Mouse (Mus musculus) CH12.LX (cell line): Measurements from ENCODE around the gene 4933427D14Rik. TPM values are rescaled to one million over a fixed set of nuclear protein-coding genes. Genes with fewer than 3 reads are reported as not detected.

Experiments
- DNase-seq: peaks from one replicate; pipeline ENCODE4 v3.0.0-alpha.2; 2013; ENCODE audit errors: extremely low read depth
- H3K27ac ChIP-seq: 2 replicates; pipeline ENCODE4 v1.5.1; 2012; ENCODE audit warnings: low read depth, mild to moderate bottlenecking, control low read depth, moderate library complexity; ENCODE audit not compliant: insufficient read depth
- H3K27me3 ChIP-seq: replicated peaks from 2 replicates; pipeline ENCODE3; 2012; ENCODE audit warnings: inconsistent platforms
- H3K36me3 ChIP-seq, 2 experiments: replicated peaks in 1 of 2; 2 replicates each; pipeline versions ENCODE3 to v1.6.1; 2012; ENCODE audit warnings: inconsistent platforms in 1 of 2, low read length in 1 of 2, mild to moderate bottlenecking in 1 of 2, mixed read lengths in 1 of 2, moderate library complexity in 1 of 2; ENCODE audit not compliant: control insufficient read depth in 1 of 2, insufficient read depth in 1 of 2
- H3K4me1 ChIP-seq, 2 experiments: 2 replicates each; pipeline ENCODE4 v1.6.1; 2012; ENCODE audit warnings: inconsistent platforms in 1 of 2, moderate library complexity in 1 of 2; ENCODE audit not compliant: insufficient read depth in 2 of 2, control insufficient read depth in 1 of 2
- H3K4me2 ChIP-seq: 2 replicates; pipeline ENCODE4 v1.6.1; 2012; ENCODE audit warnings: low read depth, mild to moderate bottlenecking, control low read depth; ENCODE audit not compliant: poor library complexity, insufficient read depth, severe bottlenecking
- H3K4me3 ChIP-seq, 3 experiments: fragments of 150-350 bp in 1 of 3; sonication (generic) in 1 of 3; replicated peaks in 1 of 3; 2 replicates each; pipeline versions ENCODE3 to v1.5.1; 2011 to 2012; ENCODE audit warnings: low read depth in 2 of 3, low read length in 2 of 3, mild to moderate bottlenecking in 2 of 3, moderate library complexity in 2 of 3, control low read depth in 1 of 3, improper control_type of control experiment in 1 of 3, inconsistent platforms in 1 of 3, mixed read lengths in 1 of 3; ENCODE audit not compliant: poor library complexity in 1 of 3
- H3K79me2 ChIP-seq: replicated peaks from 2 replicates; pipeline ENCODE4 v1.6.1; 2012; ENCODE audit warnings: mild to moderate bottlenecking, moderate library complexity; ENCODE audit not compliant: control insufficient read depth, poor library complexity, insufficient read depth, severe bottlenecking; ENCODE audit errors: extremely low read depth
- H3K9ac ChIP-seq: 2 replicates; pipeline ENCODE4 v1.6.1; 2012; ENCODE audit warnings: low read depth, mild to moderate bottlenecking, control low read depth, moderate library complexity; ENCODE audit not compliant: insufficient read depth
- H3K9me3 ChIP-seq: replicated peaks from 2 replicates; pipeline ENCODE3; 2012; ENCODE audit warnings: low read length, inconsistent platforms, mixed read lengths
- CHD1 ChIP-seq: IDR thresholded peaks from 2 replicates; pipeline ENCODE4 v1.6.1; 2012; ENCODE audit warnings: low read depth, low read length, improper control_type of control experiment, inconsistent platforms
- E2F4 ChIP-seq: IDR thresholded peaks from 2 replicates; pipeline ENCODE4 v1.6.1; 2011; ENCODE audit warnings: low read depth, low read length, improper control_type of control experiment; ENCODE audit not compliant: insufficient replicate concordance
- ELF1 ChIP-seq: IDR thresholded peaks from 2 replicates; pipeline ENCODE4 v1.6.1; 2014; ENCODE audit warnings: low read depth, mild to moderate bottlenecking, inconsistent platforms, low read length, improper control_type of control experiment
- GABPA ChIP-seq: IDR thresholded peaks from 2 replicates; pipeline ENCODE4 v1.6.1; 2012; ENCODE audit warnings: low read depth, low read length, improper control_type of control experiment, inconsistent platforms; ENCODE audit not compliant: insufficient replicate concordance
- HCFC1 ChIP-seq: IDR thresholded peaks from 2 replicates; pipeline ENCODE4 v1.6.1; 2012; ENCODE audit warnings: low read depth, mild to moderate bottlenecking, inconsistent platforms, low read length, improper control_type of control experiment
- MAZ ChIP-seq: IDR thresholded peaks from 2 replicates; pipeline ENCODE4 v1.6.1; 2012; ENCODE audit warnings: low read depth, mild to moderate bottlenecking, inconsistent platforms, low read length, improper control_type of control experiment, moderate library complexity
- MYC ChIP-seq: IDR thresholded peaks from 2 replicates; pipeline ENCODE4 v1.6.1; 2011; ENCODE audit warnings: low read depth, mild to moderate bottlenecking, improper control_type of control experiment, low read length
- POLR2A ChIP-seq: IDR thresholded peaks from 2 replicates; pipeline ENCODE4 v1.6.1; 2011; ENCODE audit warnings: low read depth, mild to moderate bottlenecking, improper control_type of control experiment, low read length
- RAD21 ChIP-seq: IDR thresholded peaks from 2 replicates; pipeline ENCODE4 v1.6.1; 2011; ENCODE audit warnings: low read depth, mild to moderate bottlenecking, low read length, improper control_type of control experiment, moderate library complexity
- ZKSCAN1 ChIP-seq: IDR thresholded peaks from 2 replicates; pipeline ENCODE4 v1.6.1; 2012; ENCODE audit warnings: low read depth, inconsistent platforms, low read length, improper control_type of control experiment, borderline replicate concordance
- ZNF384 ChIP-seq: IDR thresholded peaks from 2 replicates; pipeline ENCODE4 v1.6.1; 2012; ENCODE audit warnings: low read depth, low read length, improper control_type of control experiment, inconsistent platforms
- dilution Hi-C: fragments of 300-500 bp; cut with MboI; formaldehyde crosslinking; loops from 2 replicates; pipeline ENCODE4 v1.14.3; 2020; ENCODE audit warnings: low sequenced_read_pairs; ENCODE audit not compliant: extremely low pct_unique_long_range_greater_than_20kb, extremely low pct_ligation_motif_present
- in situ Hi-C: fragments of 300-500 bp; cut with MboI; formaldehyde crosslinking; loops from 3 replicates; pipeline ENCODE4 v1.14.3; 2019; ENCODE audit warnings: low sequenced_read_pairs, low pct_ligation_motif_present, low pct_unique_long_range_greater_than_20kb, mixed read lengths
- polyA plus RNA-seq: library from polyadenylated mRNA; unstranded; fragments of >175 nt; gene quantifications from 2 replicates; pipeline ENCODE4 v1.2.1, GENCODE M21; 2012; ENCODE audit warnings: low read depth; ENCODE audit not compliant: insufficient read length
- total RNA-seq, 2 experiments: library from RNA; depleted of rRNA; stranded (reverse); fragments of 300-350 nt in 1 of 2; fragments of >200 nt in 1 of 2; gene quantifications; 2 replicates each; pipeline ENCODE4 v1.2.3; 2012 to 2014

4933427D14Rik gene
- total and polyA plus RNA-seq, 3 experiments: 6.8 to 9.3 (median 7.8) TPM

DNA sequence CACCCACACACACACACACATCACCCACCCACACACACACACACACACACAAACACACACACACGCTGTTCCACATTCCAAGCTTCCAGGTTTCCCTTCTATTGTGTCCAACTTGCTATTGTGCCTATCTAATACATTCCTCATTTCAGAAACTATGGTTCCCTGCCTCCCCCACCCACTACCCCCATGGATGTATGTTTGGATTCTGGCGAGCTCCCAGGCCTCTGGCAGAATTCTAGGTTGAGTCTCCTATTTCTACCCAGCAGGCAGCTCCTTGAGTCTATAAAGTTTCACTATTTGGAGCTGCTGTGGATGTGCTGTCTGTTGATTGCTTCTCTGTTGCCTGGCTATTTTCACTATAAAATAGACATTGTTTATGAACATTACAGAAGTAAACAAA is 50.6 kb downstream of the 4933427D14Rik start:
- Histone ChIP-seq H3K36me3 (peaks cover 30 to 81% of the 10 kb centered on the region in 2 experiments), H3K27me3 (no peaks in the 10 kb centered on the region), H3K4me2 (no peak overlapping the region), H3K9me3 (no peaks in the 10 kb centered on the region), H3K9ac (no peak overlapping the region), H3K4me1 (peaks cover 0 to 8% of the 10 kb centered on the region in 2 experiments; a peak in 2 of 4 replicates), H3K79me2 (no peaks in the 10 kb centered on the region), H3K4me3 (no peak overlapping the region), H3K27ac (no peak overlapping the region)
- no peak for DNase-seq
- dilution Hi-C loops (no loop called here), in situ Hi-C loops (no loop called here)
- TF ChIP-seq ZNF384 (no peak), MYC (no peak), POLR2A (no peak), RAD21 (no peak), HCFC1 (no peak), CHD1 (no peak), GABPA (no peak)

DNA sequence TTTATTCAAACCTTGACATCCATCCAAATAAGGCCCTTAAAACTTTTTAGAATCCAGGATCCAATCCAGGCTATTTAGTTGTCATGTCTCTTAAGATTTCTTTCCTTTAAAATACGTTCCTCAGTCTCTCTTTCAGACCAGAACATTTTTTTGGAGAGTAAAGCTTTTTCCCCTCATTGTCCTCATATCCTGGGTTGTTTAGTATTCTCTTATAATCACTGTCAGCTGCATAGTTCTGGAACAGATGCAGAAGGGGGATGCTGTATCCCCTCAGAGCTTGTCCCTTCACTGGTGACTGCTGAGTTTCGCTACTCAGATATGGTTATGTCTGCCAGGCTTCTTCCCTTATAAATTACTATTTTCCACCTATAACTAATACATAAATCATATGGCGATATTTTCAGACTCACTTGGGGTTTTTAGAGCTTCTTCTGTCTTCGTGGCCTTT is 51.3 kb downstream of the 4933427D14Rik start:
- no peaks in the 10 kb centered on the region for H3K9me3 ChIP-seq
- in situ Hi-C loops (no loop called here), dilution Hi-C loops (no loop called here)
- no peak overlapping the region for H3K9ac ChIP-seq
- H3K27me3 ChIP-seq: no peaks in the 10 kb centered on the region
- no peaks in the 10 kb centered on the region for H3K79me2 ChIP-seq
- no peak for DNase-seq
- peaks cover 30 to 83% of the 10 kb centered on the region in 2 experiments for H3K36me3 ChIP-seq
- no peak for TF ChIP-seq E2F4
- no peak for TF ChIP-seq ELF1
- no peak for TF ChIP-seq RAD21
- no peak for TF ChIP-seq ZKSCAN1
- no peak for TF ChIP-seq GABPA
- TF ChIP-seq HCFC1: no peak
- TF ChIP-seq MAZ: no peak
- TF ChIP-seq POLR2A: no peak
- H3K4me1 ChIP-seq: peaks cover 0 to 8% of the 10 kb centered on the region in 2 experiments; a peak in 2 of 4 replicates
- no peak overlapping the region for H3K4me2 ChIP-seq
- no peak overlapping the region for H3K4me3 ChIP-seq
- H3K27ac ChIP-seq: no peak overlapping the region
